Mouse (Mus musculus) liver, postnatal 0 days (tissue): ENCODE measurements around the gene AI854703. TPM values are rescaled to one million over a fixed set of nuclear protein-coding genes. Genes with fewer than 3 reads are reported as not detected.
A peak's percentile ranks its signal among the peaks of the same experiment; 100 is the strongest.

Experiments
- ATAC-seq: fragments of 200-750 bp; cut with Nextera tagmentation; 2 replicates; pipeline ENCODE4 v1.8.0; 2017; ENCODE audit warnings: mild to moderate bottlenecking, moderate library complexity
- DNase-seq: peaks from one replicate; pipeline ENCODE4 v3.0.0-alpha.2; 2016
- H3K27ac ChIP-seq: fragments of 300-500 bp; sonication (generic); 2 replicates; pipeline ENCODE4 v1.5.1; 2014; ENCODE audit warnings: antibody characterized with exemption, moderate library complexity, mild to moderate bottlenecking, low read depth
- H3K27me3 ChIP-seq: fragments of 300-500 bp; sonication (generic); 2 replicates; pipeline ENCODE4 v1.6.1; 2014; ENCODE audit warnings: low read length, control low read depth, mixed read lengths; ENCODE audit not compliant: insufficient read depth
- H3K36me3 ChIP-seq: fragments of 300-500 bp; sonication (generic); replicated peaks from 2 replicates; pipeline ENCODE4 v1.6.1; 2014; ENCODE audit warnings: mild to moderate bottlenecking, control low read depth, low read length, moderate library complexity, mixed read lengths; ENCODE audit not compliant: insufficient read depth
- H3K4me1 ChIP-seq: fragments of 300-500 bp; sonication (generic); 2 replicates; pipeline ENCODE4 v1.6.1; 2014; ENCODE audit warnings: antibody characterized with exemption, mild to moderate bottlenecking, control low read depth; ENCODE audit not compliant: insufficient read depth
- H3K4me2 ChIP-seq: fragments of 300-500 bp; sonication (generic); 2 replicates; pipeline ENCODE4 v1.6.1; 2014; ENCODE audit warnings: low read depth, mild to moderate bottlenecking, low read length, moderate library complexity, mixed read lengths
- H3K4me3 ChIP-seq: fragments of 300-500 bp; sonication (generic); 2 replicates; pipeline ENCODE4 v1.5.1; 2014; ENCODE audit warnings: low read depth, low read length
- H3K9ac ChIP-seq: fragments of 300-500 bp; sonication (generic); replicated peaks from 2 replicates; pipeline ENCODE4 v1.6.1; 2014; ENCODE audit warnings: mild to moderate bottlenecking, moderate library complexity
- H3K9me3 ChIP-seq: fragments of 300-500 bp; sonication (generic); 2 replicates; pipeline ENCODE4 v1.6.1; 2016; ENCODE audit warnings: mild to moderate bottlenecking, control low read depth, low read length, mixed read lengths
- CTCF ChIP-seq: sonication (generic); IDR thresholded peaks from 2 replicates; pipeline ENCODE4 v1.5.1; 2016; ENCODE audit warnings: antibody characterized with exemption, low read depth
- EP300 ChIP-seq: IDR thresholded peaks from 2 replicates; pipeline ENCODE4 v1.6.1; 2016; ENCODE audit warnings: antibody characterized with exemption, low read depth, mild to moderate bottlenecking
- WGBS: fragments of 180-500 bp; shearing (Covaris S2); extraction: QIAGEN DNeasy Blood & Tissue Kit; methylation state at CpG from one replicate; pipeline ENCODE4 v1.1.7; 2014; ENCODE audit not compliant: insufficient replicate concordance; 5-methylcytosine and 5-hydroxymethylcytosine counted together
- polyA plus RNA-seq: library from polyadenylated mRNA; unstranded; fragments of >200 nt; fragmentation: Nextera tagmentation; extraction: Ambion mirVana; gene quantifications from 2 replicates; pipeline ENCODE4 v1.2.1, GENCODE M21; 2015

AI854703 gene
- polyA plus RNA-seq, 1 experiment from 2014 or later, result 0.16 TPM

- Histone ChIP-seq H3K9ac (peak overlapping the region; percentile 46), H3K4me1 (peaks cover 16% of the 10 kb centered on the region), H3K27me3 (peaks cover 20% of the 10 kb centered on the region), H3K4me2 (peak overlapping the region; percentile 79), H3K27ac (no peak overlapping the region), H3K36me3 (no peaks in the 10 kb centered on the region), H3K4me3 (peak overlapping the region; percentile 42), H3K9me3 (no peaks in the 10 kb centered on the region)
- ATAC-seq, result no peak
- peak; percentile 35 for DNase-seq
- TF ChIP-seq CTCF (no peak), EP300 (no peak)
- WGBS, result 2% methylated on average over 32 of the region's 32 CpGs
Observed at GRCm38 (mm10) chr6:48626984-48627383, 420 bp downstream of the AI854703 start.

DNA sequence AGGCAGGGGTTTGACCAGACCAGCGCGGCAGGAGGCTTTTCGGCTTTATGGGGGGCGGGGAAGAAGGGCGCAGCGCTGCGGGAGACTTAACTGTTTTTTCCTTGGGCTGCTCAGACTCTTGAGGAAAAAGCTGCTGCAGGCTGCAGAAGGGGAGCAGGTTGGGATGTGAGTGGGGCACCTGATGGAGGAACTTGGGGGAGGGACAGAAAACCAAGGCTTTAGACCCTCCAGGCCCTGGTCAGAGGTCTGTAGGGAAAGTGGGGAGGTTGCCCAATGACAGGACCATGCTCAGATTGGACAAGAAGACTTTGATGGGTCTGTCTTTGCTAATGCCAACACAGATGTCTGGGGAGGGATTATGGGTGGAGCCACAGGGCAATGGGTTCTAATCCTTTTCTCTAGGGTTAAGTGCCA is 954 bp downstream of the AI854703 start:
- Histone ChIP-seq H3K27me3 (peaks cover 20% of the 10 kb centered on the region), H3K36me3 (no peaks in the 10 kb centered on the region), H3K9me3 (no peaks in the 10 kb centered on the region), H3K4me2 (peak overlapping the region; percentile 79), H3K9ac (peak overlapping the region; percentile 46), H3K4me1 (peaks cover 16% of the 10 kb centered on the region), H3K4me3 (peak overlapping the region; percentile 42), H3K27ac (no peak overlapping the region)
- TF ChIP-seq CTCF (no peak), EP300 (no peak)
- 5% methylated on average over 7 of the region's 7 CpGs for WGBS
- no peak for DNase-seq
- ATAC-seq, result no peak

DNA sequence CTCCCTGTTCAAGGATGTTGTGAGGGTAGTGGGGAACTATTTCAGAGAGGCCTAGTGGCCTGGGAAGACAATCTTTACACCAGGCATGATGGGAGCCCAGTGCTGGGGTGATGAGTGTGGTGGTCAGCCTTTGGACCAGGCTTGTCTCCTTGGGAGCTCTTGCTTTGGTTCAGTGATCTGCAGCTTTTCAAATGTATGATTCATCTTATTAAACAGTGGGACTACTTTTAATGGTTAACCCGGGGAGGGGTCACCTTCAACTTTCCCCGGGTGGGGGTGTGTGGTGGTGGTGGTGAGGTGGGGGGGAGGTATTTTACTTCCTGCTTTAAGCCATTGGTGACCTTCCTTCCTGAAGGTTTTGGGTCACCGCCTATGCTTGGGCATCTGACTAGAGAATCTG is 1.8 kb downstream of the AI854703 start:
- Histone ChIP-seq H3K9me3 (no peaks in the 10 kb centered on the region), H3K36me3 (no peaks in the 10 kb centered on the region), H3K9ac (no peak overlapping the region), H3K27me3 (peaks cover 20% of the 10 kb centered on the region), H3K27ac (no peak overlapping the region), H3K4me1 (peaks cover 16% of the 10 kb centered on the region), H3K4me2 (no peak overlapping the region), H3K4me3 (no peak overlapping the region)
- TF ChIP-seq EP300 (no peak), CTCF (no peak)
- 54% methylated on average over 3 of the region's 3 CpGs for WGBS
- ATAC-seq (no peak), DNase-seq (no peak)

DNA sequence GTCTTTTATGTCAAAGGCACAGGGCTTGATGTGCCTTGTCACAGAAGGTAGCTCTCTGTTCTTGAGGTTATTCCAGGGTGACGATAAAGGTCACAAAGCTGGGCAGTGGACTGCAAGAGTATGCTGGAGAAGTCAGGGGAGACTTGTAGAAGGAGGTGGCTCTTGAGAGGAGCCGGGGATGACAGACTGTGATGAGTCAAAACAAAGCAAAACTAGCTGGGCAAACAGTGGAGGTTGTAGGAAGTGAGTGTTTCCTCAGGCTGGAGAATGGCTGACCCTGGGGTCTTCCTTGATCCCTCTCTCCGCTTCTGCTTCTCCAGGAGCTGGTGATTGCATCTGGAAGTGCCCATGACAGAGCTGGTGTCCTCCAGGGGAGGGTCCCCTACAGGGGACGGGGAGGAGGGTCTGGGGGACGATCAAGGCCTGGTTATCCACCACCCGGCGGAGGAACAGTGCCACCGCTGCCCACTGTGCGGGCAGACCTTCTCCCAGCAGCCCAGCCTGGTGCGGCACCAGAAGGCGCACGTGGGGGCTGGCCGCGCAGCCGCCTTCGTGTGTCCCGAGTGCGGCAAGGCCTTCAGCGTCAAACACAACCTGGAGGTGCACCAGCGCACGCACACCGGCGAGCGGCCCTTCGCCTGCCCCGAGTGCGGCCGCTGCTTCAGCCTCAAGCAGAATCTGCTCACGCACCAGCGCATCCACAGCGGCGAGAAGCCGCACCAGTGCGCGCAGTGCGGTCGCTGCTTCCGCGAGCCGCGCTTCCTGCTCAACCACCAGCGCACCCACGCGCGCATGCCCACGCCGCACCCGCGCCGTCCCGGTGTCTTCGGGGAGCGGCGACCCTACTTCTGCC is 2.5 kb downstream of the AI854703 start:
- Histone ChIP-seq H3K4me2 (peak overlapping the region; percentile 65), H3K9me3 (no peaks in the 10 kb centered on the region), H3K9ac (no peak overlapping the region), H3K27ac (no peak overlapping the region), H3K36me3 (no peaks in the 10 kb centered on the region), H3K4me3 (peak overlapping the region; percentile 21), H3K27me3 (peaks cover 20% of the 10 kb centered on the region), H3K4me1 (peaks cover 16% of the 10 kb centered on the region)
- TF ChIP-seq EP300 (no peak), CTCF (no peak)
- ATAC-seq (peak; percentile 17; the same call in 1 of the 2 replicates), DNase-seq (no peak)
- WGBS, result 5% methylated on average over 54 of the region's 54 CpGs

- H3K4me2 ChIP-seq, result peak overlapping the region; percentile 65
- DNase-seq, result no peak
- peaks cover 20% of the 10 kb centered on the region for H3K27me3 ChIP-seq
- no peak overlapping the region for H3K9ac ChIP-seq
- H3K9me3 ChIP-seq, result no peaks in the 10 kb centered on the region
- H3K27ac ChIP-seq, result no peak overlapping the region
- TF ChIP-seq EP300, result no peak
- no peak for TF ChIP-seq CTCF
- no peaks in the 10 kb centered on the region for H3K36me3 ChIP-seq
- peaks cover 16% of the 10 kb centered on the region for H3K4me1 ChIP-seq
- 18% methylated on average over 13 of the region's 13 CpGs for WGBS
- H3K4me3 ChIP-seq, result peak overlapping the region; percentile 21
- peak; percentile 12; the same call in 1 of the 2 replicates for ATAC-seq
Observed at GRCm38 (mm10) chr6:48629661-48630034, 3.1 kb downstream of the AI854703 start.

- no peak overlapping the region for H3K4me3 ChIP-seq
- H3K4me1 ChIP-seq, result peaks cover 16% of the 10 kb centered on the region
- H3K9ac ChIP-seq, result no peak overlapping the region
- no peak overlapping the region for H3K27ac ChIP-seq
- no peak overlapping the region for H3K4me2 ChIP-seq
- H3K9me3 ChIP-seq, result no peaks in the 10 kb centered on the region
- H3K36me3 ChIP-seq, result no peaks in the 10 kb centered on the region
- H3K27me3 ChIP-seq, result peaks cover 19% of the 10 kb centered on the region
- DNase-seq, result no peak
- TF ChIP-seq EP300 (no peak), CTCF (no peak)
- ATAC-seq, result no peak
- WGBS, result 75% methylated on average over 8 of the region's 8 CpGs
Observed at GRCm38 (mm10) chr6:48630831-48631230, 4.3 kb downstream of the AI854703 start.
